Mouse (Mus musculus): ENCODE measurements around the gene Gm3233. TPM values are rescaled to one million over a fixed set of nuclear protein-coding genes. Genes with fewer than 3 reads are reported as not detected.
"Not testable (repeated sequence)": the region's sequence is repeated elsewhere in the genome, so short reads cannot be mapped to it uniquely, and the experiment has no call there.

Gene Gm3233
- polyA plus RNA-seq, 1 experiment = not detected

- H3K4me3 ChIP-seq (replicated peaks; ENCODE audit: insufficient read depth, low read depth, low read length); DNase-seq; H3K27me3 ChIP-seq (ENCODE audit: control insufficient read depth, insufficient read depth, low read length); H3K4me1 ChIP-seq (ENCODE audit: control insufficient read depth, insufficient read depth, low read length); H3K27ac ChIP-seq (ENCODE audit: insufficient read depth, low read length): not testable (repeated sequence)
- WGBS = 77% methylated on average over 1 of the region's 3 CpGs
Measured at GRCm38 (mm10) chr10:77772142-77772541, 12.7 kb upstream of the Gm3233 start.

GRCm38 (mm10) chr10:77771225-77771624 is 11.7 kb upstream of the Gm3233 start, which contains the start of gene Gm3238:
Gene Gm3238 (minus strand): TSS chr10:77771325.
- H3K27me3 ChIP-seq (ENCODE audit: control insufficient read depth, insufficient read depth, low read length); H3K4me3 ChIP-seq (replicated peaks; ENCODE audit: insufficient read depth, low read depth, low read length); H3K27ac ChIP-seq (ENCODE audit: insufficient read depth, low read length); DNase-seq; H3K4me1 ChIP-seq (ENCODE audit: control insufficient read depth, insufficient read depth, low read length): not testable (repeated sequence)
- no CpG with 5 or more reads among the region's 1 CpGs for WGBS

- WGBS = 96% methylated on average over 1 of the region's 1 CpGs
- no peak for DNase-seq
- no peaks in the 10 kb centered on the region for H3K27me3 ChIP-seq (ENCODE audit: control insufficient read depth, insufficient read depth, low read length)
- H3K4me1 ChIP-seq (ENCODE audit: control insufficient read depth, insufficient read depth, low read length) = no peaks in the 10 kb centered on the region
- TF ChIP-seq CTCF (IDR thresholded peaks at IDR 0.05; ENCODE audit: borderline replicate concordance, insufficient read depth, low read depth, low read length) (no peak), POLR2A (IDR thresholded peaks at IDR 0.05; ENCODE audit: borderline replicate concordance, insufficient read depth, low read length) (no peak)
- H3K4me3 ChIP-seq (replicated peaks; ENCODE audit: insufficient read depth, low read depth, low read length) = no peak overlapping the region
- H3K27ac ChIP-seq (ENCODE audit: insufficient read depth, low read length) = no peak overlapping the region
Measured at GRCm38 (mm10) chr10:77769727-77770126, 10.2 kb upstream of the Gm3233 start.

- TF ChIP-seq POLR2A (IDR thresholded peaks at IDR 0.05; ENCODE audit: borderline replicate concordance, insufficient read depth, low read length) = no peak
- TF ChIP-seq CTCF (IDR thresholded peaks at IDR 0.05; ENCODE audit: borderline replicate concordance, insufficient read depth, low read depth, low read length) = no peak
- H3K4me1 ChIP-seq (ENCODE audit: control insufficient read depth, insufficient read depth, low read length) = no peaks in the 10 kb centered on the region
- H3K27me3 ChIP-seq (ENCODE audit: control insufficient read depth, insufficient read depth, low read length) = no peaks in the 10 kb centered on the region
- H3K4me3 ChIP-seq (replicated peaks; ENCODE audit: insufficient read depth, low read depth, low read length) = no peak overlapping the region
- DNase-seq = no peak
- H3K27ac ChIP-seq (ENCODE audit: insufficient read depth, low read length) = no peak overlapping the region
Measured at GRCm38 (mm10) chr10:77753448-77753847, 6.0 kb downstream of the Gm3233 start.

GRCm38 (mm10) chr10:77752312-77752711 is 7.2 kb downstream of the Gm3233 start:
- not testable (repeated sequence) for H3K4me1 ChIP-seq (ENCODE audit: control insufficient read depth, insufficient read depth, low read length); H3K4me3 ChIP-seq (replicated peaks; ENCODE audit: insufficient read depth, low read depth, low read length); DNase-seq; H3K27ac ChIP-seq (ENCODE audit: insufficient read depth, low read length); H3K27me3 ChIP-seq (ENCODE audit: control insufficient read depth, insufficient read depth, low read length)
- WGBS = 69% methylated on average over 3 of the region's 3 CpGs

- DNase-seq; H3K27ac ChIP-seq (ENCODE audit: insufficient read depth, low read length); H3K4me3 ChIP-seq (replicated peaks; ENCODE audit: insufficient read depth, low read depth, low read length); H3K27me3 ChIP-seq (ENCODE audit: control insufficient read depth, insufficient read depth, low read length); H3K4me1 ChIP-seq (ENCODE audit: control insufficient read depth, insufficient read depth, low read length): not testable (repeated sequence)
- WGBS = 17% methylated on average over 1 of the region's 1 CpGs
Measured at GRCm38 (mm10) chr10:77751254-77751653, 8.2 kb downstream of the Gm3233 start, which contains the start of gene Gm9736. Gene Gm9736 (minus strand): TSS chr10:77751354.

GRCm38 (mm10) chr10:77750686-77751085 is 8.8 kb downstream of the Gm3233 start:
- H3K4me3 ChIP-seq (replicated peaks; ENCODE audit: insufficient read depth, low read depth, low read length); H3K27ac ChIP-seq (ENCODE audit: insufficient read depth, low read length); H3K4me1 ChIP-seq (ENCODE audit: control insufficient read depth, insufficient read depth, low read length); H3K27me3 ChIP-seq (ENCODE audit: control insufficient read depth, insufficient read depth, low read length): not testable (repeated sequence)
- 0% methylated on average over 1 of the region's 1 CpGs for WGBS
- peak; percentile 18 to 33 for DNase-seq

- not testable (repeated sequence) for H3K4me1 ChIP-seq (ENCODE audit: control insufficient read depth, insufficient read depth, low read length); H3K27me3 ChIP-seq (ENCODE audit: control insufficient read depth, insufficient read depth, low read length); H3K27ac ChIP-seq (ENCODE audit: insufficient read depth, low read length); H3K4me3 ChIP-seq (replicated peaks; ENCODE audit: insufficient read depth, low read depth, low read length)
- peak in 1 of 2 experiments; percentile 18 for DNase-seq
- WGBS = 35% methylated on average over 5 of the region's 5 CpGs
Measured at GRCm38 (mm10) chr10:77741924-77742688, 17.4 kb downstream of the Gm3233 start, which contains the start of gene Gm18596. Gene Gm18596 (minus strand): TSS chr10:77742638.

GRCm38 (mm10) chr10:77738929-77739328 is 20.6 kb downstream of the Gm3233 start:
- Histone ChIP-seq H3K27ac (ENCODE audit: insufficient read depth, low read length) (no peak overlapping the region), H3K4me3 (replicated peaks; ENCODE audit: insufficient read depth, low read depth, low read length) (no peak overlapping the region), H3K27me3 (ENCODE audit: control insufficient read depth, insufficient read depth, low read length) (no peaks in the 10 kb centered on the region), H3K4me1 (ENCODE audit: control insufficient read depth, insufficient read depth, low read length) (no peaks in the 10 kb centered on the region)
- WGBS = 91% methylated on average over 4 of the region's 4 CpGs
- TF ChIP-seq CTCF (IDR thresholded peaks at IDR 0.05; ENCODE audit: borderline replicate concordance, insufficient read depth, low read depth, low read length) (no peak), POLR2A (IDR thresholded peaks at IDR 0.05; ENCODE audit: borderline replicate concordance, insufficient read depth, low read length) (no peak)
- no peak for DNase-seq

Measured in cerebellum, adult 2 months (tissue).